Mouse (Mus musculus) spleen, adult 2 months (tissue): ENCODE results near the gene Pbp2. TPM values are rescaled to one million over a fixed set of nuclear protein-coding genes. Genes with fewer than 3 reads are reported as not detected.

Source experiments
- DNase-seq, 2 experiments: peaks; one replicate each; pipeline versions ENCODE4 v3.0.0 to v3.0.0-alpha.2; 2012 to 2021; ENCODE audit warnings: low spot score in 2 of 2, low read depth in 1 of 2
- H3K27ac ChIP-seq: fragments of 200-500 bp; 2 replicates; pipeline ENCODE4 v1.5.1; 2012; ENCODE audit warnings: low read length, inconsistent platforms; ENCODE audit not compliant: insufficient read depth
- H3K27me3 ChIP-seq: fragments of 200-500 bp; 2 replicates; pipeline ENCODE4 v1.6.1; 2012; ENCODE audit warnings: mild to moderate bottlenecking, moderate library complexity, low read length, inconsistent platforms; ENCODE audit not compliant: control insufficient read depth, insufficient read depth
- H3K36me3 ChIP-seq: fragments of 200-500 bp; 2 replicates; pipeline ENCODE4 v1.6.1; 2012; ENCODE audit warnings: mild to moderate bottlenecking, low read length, inconsistent platforms; ENCODE audit not compliant: control insufficient read depth, insufficient read depth
- H3K4me1 ChIP-seq: fragments of 200-500 bp; 2 replicates; pipeline ENCODE4 v1.6.1; 2011; ENCODE audit warnings: inconsistent platforms; ENCODE audit not compliant: control insufficient read depth, insufficient read depth, insufficient read length
- H3K4me3 ChIP-seq: fragments of 200-500 bp; 2 replicates; pipeline ENCODE4 v1.5.1; 2011; ENCODE audit warnings: mild to moderate bottlenecking, inconsistent platforms; ENCODE audit not compliant: insufficient read depth, insufficient read length; ENCODE audit errors: extremely low read depth
- CTCF ChIP-seq: fragments of 200-500 bp; IDR thresholded peaks from 2 replicates; pipeline ENCODE4 v1.5.1; 2011; ENCODE audit warnings: mild to moderate bottlenecking, inconsistent platforms; ENCODE audit not compliant: insufficient read depth, insufficient read length, insufficient replicate concordance; ENCODE audit errors: extremely low read depth
- POLR2A ChIP-seq: fragments of 200-500 bp; IDR thresholded peaks from 2 replicates; pipeline ENCODE4 v1.6.1; 2011; ENCODE audit warnings: low read depth, low read length, inconsistent platforms
- WGBS: fragments of 180-500 bp; shearing (Covaris S2); methylation state at CpG from one replicate; pipeline ENCODE4 v1.1.7; 2018; 5-methylcytosine and 5-hydroxymethylcytosine counted together
- polyA plus RNA-seq: library from polyadenylated mRNA; depleted of rRNA; stranded (reverse); fragments of >200 nt; gene quantifications from 2 replicates; pipeline ENCODE4 v1.2.3, GENCODE M21; 2012

Pbp2 gene
- polyA plus RNA-seq, 1 experiment: not detected

DNA sequence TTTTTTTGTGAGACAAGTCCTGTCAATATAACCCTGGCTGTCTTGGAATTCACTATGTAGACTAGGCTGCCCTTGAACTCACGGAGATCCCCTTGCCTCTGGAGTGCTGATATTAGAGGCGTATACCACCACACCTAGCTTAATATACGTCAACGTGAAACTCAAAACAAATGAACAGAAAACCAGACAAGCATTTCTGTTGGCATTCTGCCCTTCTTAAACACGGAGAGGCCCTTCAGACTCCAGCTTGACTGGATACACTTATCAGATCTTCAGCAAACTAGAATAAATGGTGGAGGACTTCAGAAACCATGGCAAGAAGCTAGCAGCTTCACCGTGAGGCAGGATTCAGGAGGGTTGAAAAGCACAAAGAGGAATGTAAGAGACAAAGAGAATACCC lies 16.1 kb downstream of the Pbp2 start:
- WGBS: 85% methylated on average over 6 of the region's 6 CpGs
- Histone ChIP-seq H3K27me3 (no peaks in the 10 kb centered on the region), H3K4me1 (no peaks in the 10 kb centered on the region; the same call in 1 of the 2 replicates), H3K27ac (no peak overlapping the region), H3K36me3 (no peaks in the 10 kb centered on the region), H3K4me3 (no peak overlapping the region)
- no peak for TF ChIP-seq CTCF
- TF ChIP-seq POLR2A: no peak
- no peak for DNase-seq

DNA sequence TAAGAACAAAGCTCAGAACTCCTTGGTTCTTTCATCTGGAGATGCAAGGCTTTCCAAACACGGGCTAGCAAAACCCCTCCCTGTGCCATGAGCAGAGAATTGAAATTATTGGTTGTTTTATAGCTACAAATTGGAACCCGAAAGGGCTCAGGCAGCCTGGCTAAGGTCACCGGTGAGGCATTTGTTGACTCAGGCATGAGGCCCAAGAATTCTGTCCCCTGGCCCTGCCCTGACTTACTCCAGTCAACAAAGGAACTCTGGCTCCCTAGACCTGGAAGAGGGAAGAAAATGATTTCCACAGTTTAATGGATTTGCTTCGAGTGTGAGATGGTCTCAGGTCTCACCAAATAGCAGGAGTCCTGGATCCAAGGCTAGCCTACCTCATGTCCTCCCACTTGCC lies 17.8 kb downstream of the Pbp2 start:
- no peak for DNase-seq
- Histone ChIP-seq H3K4me1 (no peaks in the 10 kb centered on the region; the same call in 1 of the 2 replicates), H3K27me3 (no peaks in the 10 kb centered on the region), H3K27ac (no peak overlapping the region), H3K36me3 (no peaks in the 10 kb centered on the region), H3K4me3 (no peak overlapping the region)
- 78% methylated on average over 4 of the region's 4 CpGs for WGBS
- no peak for TF ChIP-seq CTCF
- no peak for TF ChIP-seq POLR2A

DNA sequence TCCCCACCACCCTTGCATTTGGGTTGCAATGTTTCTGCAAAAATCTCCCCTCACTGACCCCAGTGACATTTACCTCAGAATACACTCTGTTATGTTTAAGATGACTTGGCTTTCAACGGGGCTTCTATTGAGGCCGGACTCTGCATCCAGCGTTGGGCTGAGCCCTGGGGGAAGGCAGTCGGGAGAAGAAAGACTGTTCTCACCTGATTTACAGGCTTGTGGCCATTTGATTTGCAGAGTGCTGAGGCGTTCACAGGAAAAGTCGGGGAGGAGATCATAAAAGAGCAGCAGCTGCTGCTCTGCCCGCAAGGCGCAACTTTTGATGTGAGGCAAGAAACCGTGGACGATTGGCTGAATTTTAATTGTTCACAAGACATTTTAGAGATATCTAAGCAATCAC lies 30.3 kb downstream of the Pbp2 start:
- TF ChIP-seq POLR2A (no peak), CTCF (no peak)
- H3K27me3 ChIP-seq: no peaks in the 10 kb centered on the region
- no peaks in the 10 kb centered on the region for H3K36me3 ChIP-seq
- 32% methylated on average over 10 of the region's 10 CpGs for WGBS
- no peak overlapping the region for H3K4me3 ChIP-seq
- no peaks in the 10 kb centered on the region for H3K4me1 ChIP-seq
- H3K27ac ChIP-seq: no peak overlapping the region
- DNase-seq: no peak

DNA sequence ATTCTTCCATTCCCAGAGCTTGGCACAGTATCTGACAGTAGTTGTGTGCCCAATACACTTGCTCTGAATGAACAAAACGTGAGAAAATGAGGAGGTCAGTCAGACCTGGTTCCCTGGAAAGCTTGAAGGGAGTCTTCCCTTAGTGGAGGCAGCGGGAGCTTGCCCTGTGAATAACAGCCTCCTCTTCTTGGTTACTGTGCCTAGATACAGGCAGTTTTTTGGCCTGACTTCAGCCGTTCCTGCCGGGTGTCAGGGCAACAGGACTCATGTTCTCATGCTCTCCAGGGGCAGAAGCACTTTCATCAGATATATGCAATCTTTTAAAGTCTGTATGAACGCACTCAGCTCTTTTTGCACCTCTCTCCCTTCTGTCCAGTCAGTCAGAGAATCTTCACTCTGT lies 30.9 kb downstream of the Pbp2 start:
- Histone ChIP-seq H3K4me3 (no peak overlapping the region), H3K27me3 (no peaks in the 10 kb centered on the region), H3K27ac (no peak overlapping the region), H3K36me3 (no peaks in the 10 kb centered on the region), H3K4me1 (no peaks in the 10 kb centered on the region)
- WGBS: 91% methylated on average over 5 of the region's 5 CpGs
- DNase-seq: no peak
- TF ChIP-seq POLR2A (no peak), CTCF (no peak)

DNA sequence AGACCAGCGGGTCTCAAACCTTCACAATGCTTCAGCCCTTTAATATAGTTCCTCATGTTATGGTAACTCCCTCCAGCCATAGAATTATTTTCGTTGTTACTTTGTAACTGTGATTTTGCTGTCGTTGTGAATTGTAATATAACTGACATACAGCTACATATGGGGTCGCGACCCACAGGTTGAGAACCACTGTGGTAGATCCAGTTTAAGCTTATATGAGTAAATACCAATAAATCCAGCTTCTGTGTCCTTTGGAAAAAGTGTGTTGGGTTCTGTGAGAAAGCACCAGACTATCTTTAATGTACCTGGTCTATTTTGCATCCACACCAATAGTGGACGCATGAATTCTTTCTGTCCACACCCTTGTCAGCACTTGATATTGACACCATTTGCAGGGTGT lies 31.9 kb downstream of the Pbp2 start:
- H3K4me1 ChIP-seq: peaks cover 5% of the 10 kb centered on the region; the same call in 1 of the 2 replicates
- no peaks in the 10 kb centered on the region for H3K27me3 ChIP-seq
- WGBS: 72% methylated on average over 6 of the region's 6 CpGs
- H3K36me3 ChIP-seq: no peaks in the 10 kb centered on the region
- no peak for DNase-seq
- H3K4me3 ChIP-seq: no peak overlapping the region
- no peak for TF ChIP-seq POLR2A
- TF ChIP-seq CTCF: no peak
- no peak overlapping the region for H3K27ac ChIP-seq

DNA sequence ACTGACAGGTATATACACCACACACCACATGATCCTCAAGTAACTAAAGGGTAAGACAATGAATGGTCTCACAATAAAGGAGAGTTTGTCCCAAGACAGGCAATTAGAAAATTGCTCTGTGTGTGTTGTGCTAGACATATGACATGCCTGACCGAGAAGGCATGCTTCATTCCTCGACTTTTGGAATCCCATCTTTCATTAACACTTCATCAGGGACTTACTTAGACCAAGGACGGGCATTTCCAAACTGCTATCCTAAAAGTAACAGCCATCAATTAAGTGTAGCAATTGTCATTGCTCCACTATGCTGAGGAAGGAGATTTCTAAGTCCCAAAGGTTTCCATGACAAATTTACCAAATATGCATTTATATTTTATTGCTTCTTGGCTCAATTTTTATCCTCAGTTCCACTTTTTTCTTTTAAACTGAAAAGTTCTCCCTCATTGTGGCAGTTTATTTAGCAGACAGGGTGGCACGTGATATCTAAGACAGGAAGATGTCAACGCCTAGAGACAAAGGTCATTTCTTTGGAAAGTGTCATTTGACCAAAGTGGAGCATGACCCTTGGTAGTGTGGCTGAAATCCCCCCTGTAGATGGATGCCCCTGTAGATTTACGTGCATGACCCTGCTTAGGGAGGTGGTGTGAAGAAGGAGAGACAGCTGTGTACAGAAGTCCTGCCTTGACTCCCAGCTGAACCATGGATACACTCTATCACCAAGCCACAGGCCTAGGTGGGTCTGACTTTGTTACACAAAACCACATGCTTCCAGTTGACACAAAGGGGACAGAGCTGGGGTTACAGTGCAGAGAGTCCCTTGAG lies 33.5 kb downstream of the Pbp2 start:
- no peaks in the 10 kb centered on the region for H3K36me3 ChIP-seq
- H3K4me3 ChIP-seq: no peak overlapping the region
- no peak overlapping the region for H3K27ac ChIP-seq
- H3K27me3 ChIP-seq: no peaks in the 10 kb centered on the region
- no peak for DNase-seq
- WGBS: 86% methylated on average over 6 of the region's 6 CpGs
- TF ChIP-seq POLR2A: no peak
- TF ChIP-seq CTCF: no peak
- H3K4me1 ChIP-seq: peaks cover 5% of the 10 kb centered on the region; the same call in 1 of the 2 replicates

DNA sequence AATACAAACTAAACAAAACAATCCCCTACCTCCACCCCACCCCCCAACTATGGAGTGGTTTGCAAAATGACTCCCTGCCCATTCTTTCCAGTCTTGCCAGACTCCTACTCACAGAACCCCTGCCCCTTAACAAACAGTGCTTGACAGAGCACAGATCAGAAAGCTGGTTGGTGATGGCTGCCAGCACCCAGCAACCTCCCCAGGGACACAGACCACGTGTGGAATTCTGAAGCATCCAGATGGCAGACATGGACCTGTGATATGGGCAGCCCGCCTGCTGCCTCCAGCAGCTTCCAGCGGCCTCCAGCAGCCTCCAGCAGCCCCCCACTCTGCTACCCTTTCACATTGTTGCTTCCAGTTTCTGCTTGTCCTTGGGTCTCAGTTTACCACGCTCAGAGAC lies 35.0 kb downstream of the Pbp2 start:
- TF ChIP-seq CTCF: no peak
- no peak for TF ChIP-seq POLR2A
- 86% methylated on average over 4 of the region's 4 CpGs for WGBS
- DNase-seq: no peak
- no peak overlapping the region for H3K27ac ChIP-seq
- no peaks in the 10 kb centered on the region for H3K36me3 ChIP-seq
- no peaks in the 10 kb centered on the region for H3K27me3 ChIP-seq
- H3K4me1 ChIP-seq: peaks cover 5% of the 10 kb centered on the region; the same call in 1 of the 2 replicates
- H3K4me3 ChIP-seq: no peak overlapping the region
